Mouse (Mus musculus) embryonic facial prominence, embryonic 13.5 days (tissue): Measurements from ENCODE around the gene Hist1h2bf. TPM values are rescaled to one million over a fixed set of nuclear protein-coding genes. Genes with fewer than 3 reads are reported as not detected.
"Not testable (repeated sequence)": the region's sequence is repeated elsewhere in the genome, so short reads cannot be mapped to it uniquely, and the experiment has no call there.

Experiments used
- ATAC-seq: fragments of 200-750 bp; cut with Nextera tagmentation; 2 replicates; pipeline ENCODE4 v1.8.0; 2017; ENCODE audit warnings: low read depth; ENCODE audit not compliant: insufficient number of reproducible peaks, insufficient read depth, low FRiP score, low TSS enrichment
- H3K27ac ChIP-seq: fragments of 300-500 bp; sonication (generic); 2 replicates; pipeline ENCODE4 v1.5.1; 2015; ENCODE audit warnings: moderate library complexity, mild to moderate bottlenecking, inconsistent platforms
- H3K27me3 ChIP-seq: fragments of 300-500 bp; sonication (generic); 2 replicates; pipeline ENCODE4 v1.6.1; 2015; ENCODE audit warnings: mild to moderate bottlenecking, inconsistent platforms
- H3K36me3 ChIP-seq: fragments of 300-500 bp; sonication (generic); 2 replicates; pipeline ENCODE4 v1.6.1; 2015; ENCODE audit warnings: mild to moderate bottlenecking, inconsistent platforms
- H3K4me1 ChIP-seq: fragments of 300-500 bp; sonication (generic); 2 replicates; pipeline ENCODE4 v1.6.1; 2015; ENCODE audit warnings: inconsistent platforms
- H3K4me2 ChIP-seq: fragments of 300-500 bp; sonication (generic); 2 replicates; pipeline ENCODE4 v1.6.1; 2015; ENCODE audit warnings: moderate library complexity, mild to moderate bottlenecking, inconsistent platforms
- H3K4me3 ChIP-seq: fragments of 300-500 bp; sonication (generic); 2 replicates; pipeline ENCODE4 v1.5.1; 2015; ENCODE audit warnings: mild to moderate bottlenecking, inconsistent platforms
- H3K9ac ChIP-seq: fragments of 300-500 bp; sonication (generic); 2 replicates; pipeline ENCODE4 v1.6.1; 2015; ENCODE audit warnings: mild to moderate bottlenecking, inconsistent platforms
- H3K9me3 ChIP-seq: fragments of 300-500 bp; sonication (generic); 2 replicates; pipeline ENCODE4 v1.6.1; 2016; ENCODE audit warnings: inconsistent platforms
- WGBS: fragments of 180-500 bp; shearing (Covaris S2); methylation state at CpG from one replicate; pipeline ENCODE4 v1.1.7; 2015; ENCODE audit warnings: mixed read lengths; 5-methylcytosine and 5-hydroxymethylcytosine counted together
- polyA plus RNA-seq: library from polyadenylated mRNA; unstranded; fragments of >200 nt; fragmentation: Nextera tagmentation; extraction: Ambion mirVana; gene quantifications from 2 replicates; pipeline ENCODE4 v1.2.1, GENCODE M21; 2015

Gene Hist1h2bf
- polyA plus RNA-seq, 1 experiment from 2014 or later, result 13.4 TPM

- H3K9ac ChIP-seq, result peak overlapping the region; percentile 72
- peak overlapping the region; percentile 50 for H3K4me3 ChIP-seq
- no peaks in the 10 kb centered on the region for H3K36me3 ChIP-seq
- H3K27ac ChIP-seq, result peak overlapping the region; percentile 95
- peak overlapping the region; percentile 84 for H3K4me2 ChIP-seq
- ATAC-seq, result no peak
- WGBS, result 2% methylated on average over 22 of the region's 22 CpGs
- H3K9me3 ChIP-seq, result no peaks in the 10 kb centered on the region
- no peaks in the 10 kb centered on the region for H3K27me3 ChIP-seq
- H3K4me1 ChIP-seq, result peaks cover 29% of the 10 kb centered on the region
Observed at GRCm38 (mm10) chr13:23586099-23586939, 12.3 kb upstream of the Hist1h2bf start.

DNA sequence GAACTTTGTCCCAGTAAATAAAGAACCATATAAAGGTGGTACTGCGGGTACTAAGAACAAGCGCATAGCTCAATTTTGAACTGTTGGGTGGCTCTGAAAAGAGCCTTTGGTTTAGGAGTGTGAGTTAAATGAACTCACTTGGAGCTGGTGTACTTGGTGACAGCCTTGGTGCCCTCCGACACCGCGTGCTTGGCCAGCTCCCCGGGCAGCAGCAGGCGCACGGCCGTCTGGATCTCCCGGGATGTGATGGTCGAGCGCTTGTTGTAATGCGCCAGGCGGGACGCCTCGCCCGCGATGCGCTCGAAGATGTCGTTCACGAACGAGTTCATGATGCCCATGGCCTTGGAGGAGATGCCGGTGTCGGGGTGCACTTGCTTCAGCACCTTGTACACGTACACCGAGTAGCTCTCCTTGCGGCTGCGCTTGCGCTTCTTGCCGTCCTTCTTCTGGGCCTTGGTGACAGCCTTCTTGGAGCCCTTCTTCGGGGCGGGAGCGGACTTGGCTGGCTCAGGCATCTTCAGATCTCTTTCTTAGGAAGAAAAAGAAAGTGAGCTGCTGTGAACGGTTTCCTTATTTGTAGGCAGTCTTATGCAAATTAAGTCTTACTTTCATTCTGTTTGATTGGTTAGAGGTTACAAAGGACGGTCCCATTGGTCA is 11.6 kb upstream of the Hist1h2bf start:
- H3K4me3 ChIP-seq, result peak overlapping the region; percentile 50
- H3K36me3 ChIP-seq, H3K27me3 ChIP-seq, H3K9me3 ChIP-seq: not testable (repeated sequence)
- H3K4me1 ChIP-seq, result peaks cover 34% of the 10 kb centered on the region
- WGBS, result under 1% methylated on average over 34 of the region's 36 CpGs
- peak overlapping the region; percentile 98 for H3K27ac ChIP-seq
- peak overlapping the region; percentile 84 for H3K4me2 ChIP-seq
- peak overlapping the region; percentile 78 for H3K9ac ChIP-seq
- ATAC-seq, result peak; percentile 85

GRCm38 (mm10) chr13:23585029-23585441 is 11.0 kb upstream of the Hist1h2bf start:
- Histone ChIP-seq H3K9me3 (no peaks in the 10 kb centered on the region), H3K27me3 (no peaks in the 10 kb centered on the region), H3K36me3 (no peaks in the 10 kb centered on the region), H3K9ac (peak overlapping the region; percentile 78), H3K27ac (peak overlapping the region; percentile 98), H3K4me2 (peak overlapping the region; percentile 84), H3K4me1 (peaks cover 34% of the 10 kb centered on the region), H3K4me3 (peak overlapping the region; percentile 50)
- WGBS, result under 1% methylated on average over 21 of the region's 21 CpGs
- ATAC-seq, result no peak

- Histone ChIP-seq H3K4me3 (peak overlapping the region; percentile 50), H3K36me3 (no peaks in the 10 kb centered on the region), H3K9ac (peak overlapping the region; percentile 78), H3K4me2 (peak overlapping the region; percentile 84), H3K27me3 (no peaks in the 10 kb centered on the region), H3K4me1 (peaks cover 34% of the 10 kb centered on the region), H3K27ac (peak overlapping the region; percentile 98), H3K9me3 (no peaks in the 10 kb centered on the region)
- ATAC-seq, result no peak
Observed at GRCm38 (mm10) chr13:23584331-23584730, 10.3 kb upstream of the Hist1h2bf start.

DNA sequence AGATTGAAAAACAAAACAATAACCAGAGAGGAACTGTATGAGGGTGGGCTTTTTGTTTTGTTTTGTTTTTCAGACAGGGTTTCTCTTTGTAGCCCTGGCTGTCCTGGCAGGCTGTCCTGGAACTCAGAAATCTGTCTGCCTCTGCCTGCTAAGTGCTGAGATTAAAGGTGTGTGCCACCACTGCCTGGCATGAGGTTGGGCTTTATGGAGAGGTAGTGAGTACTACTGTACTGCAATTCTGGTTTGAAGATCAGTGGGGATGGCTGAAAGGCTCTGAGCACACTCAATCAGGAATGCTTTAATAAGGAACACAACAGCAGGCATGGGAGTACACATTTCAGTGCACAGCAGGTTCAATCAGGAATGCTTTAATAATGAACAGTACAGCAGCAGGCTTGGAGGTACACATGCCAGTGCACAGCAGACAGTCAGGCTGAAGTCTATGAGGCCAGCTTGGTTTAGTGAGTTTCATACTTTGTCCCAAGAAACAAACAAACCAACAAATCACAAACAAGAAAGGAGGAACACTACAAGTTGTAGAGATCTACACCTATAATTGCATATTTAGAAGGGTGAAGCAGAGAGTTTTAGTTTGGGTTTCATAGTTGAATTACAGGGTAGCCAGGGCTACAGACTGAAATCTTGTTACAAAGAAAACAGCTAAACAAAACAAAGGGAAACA is 9.5 kb upstream of the Hist1h2bf start:
- H3K27ac ChIP-seq, result peak overlapping the region; percentile 98
- no peaks in the 10 kb centered on the region for H3K36me3 ChIP-seq
- ATAC-seq, result no peak
- H3K9ac ChIP-seq, result peak overlapping the region; percentile 41; the same call in 1 of the 2 replicates
- peak overlapping the region; percentile 84 for H3K4me2 ChIP-seq
- H3K9me3 ChIP-seq, result no peaks in the 10 kb centered on the region
- H3K4me1 ChIP-seq, result peaks cover 34% of the 10 kb centered on the region
- H3K4me3 ChIP-seq, result no peak overlapping the region
- no peaks in the 10 kb centered on the region for H3K27me3 ChIP-seq

DNA sequence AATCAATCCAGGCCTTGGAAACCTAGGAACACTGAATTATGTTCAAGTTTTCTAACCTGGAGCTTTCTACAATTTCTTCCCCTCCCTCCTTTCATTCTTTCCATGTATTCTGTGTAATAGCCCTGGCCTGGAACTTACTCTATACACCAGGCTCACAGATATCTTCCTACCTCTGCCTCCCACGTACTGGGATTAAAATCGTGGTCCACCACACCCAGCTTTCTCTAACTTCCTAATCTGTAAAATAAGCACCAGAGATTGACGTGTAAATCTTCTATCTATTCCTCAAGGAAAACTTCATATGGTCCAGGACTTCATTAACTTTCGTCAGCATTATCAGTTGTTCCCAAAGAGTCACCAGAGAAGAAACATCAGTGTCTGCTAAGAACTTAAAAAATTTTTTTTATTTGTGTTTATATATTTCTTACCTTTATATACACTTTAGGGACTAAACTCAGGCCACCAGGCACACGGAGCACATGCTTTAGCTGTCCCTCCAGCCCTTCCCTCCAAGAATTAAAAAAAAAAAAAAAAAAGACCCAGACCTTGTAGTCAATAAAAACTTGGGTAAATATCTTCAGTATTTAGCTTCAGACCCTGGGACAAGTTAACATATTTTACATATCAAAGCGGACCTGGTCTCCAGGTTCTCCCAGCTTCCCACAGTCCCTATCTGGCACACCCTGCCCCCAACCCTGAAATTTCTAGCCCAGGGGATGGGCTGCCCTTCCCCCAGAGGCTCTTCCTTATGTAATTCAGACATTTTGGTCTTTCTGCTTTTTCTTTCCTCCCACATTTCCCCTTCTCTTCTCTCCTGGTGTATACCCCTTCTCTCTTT is 8.4 kb upstream of the Hist1h2bf start:
- H3K9ac ChIP-seq, result peak overlapping the region; percentile 80
- H3K27ac ChIP-seq, result peak overlapping the region; percentile 98
- H3K9me3 ChIP-seq, result no peaks in the 10 kb centered on the region
- no peak for ATAC-seq
- peak overlapping the region; percentile 84 for H3K4me2 ChIP-seq
- H3K4me3 ChIP-seq, result peak overlapping the region; percentile 59
- H3K36me3 ChIP-seq, result no peaks in the 10 kb centered on the region
- peaks cover 34% of the 10 kb centered on the region for H3K4me1 ChIP-seq
- H3K27me3 ChIP-seq, result no peaks in the 10 kb centered on the region
- WGBS, result 4% methylated on average over 6 of the region's 6 CpGs

DNA sequence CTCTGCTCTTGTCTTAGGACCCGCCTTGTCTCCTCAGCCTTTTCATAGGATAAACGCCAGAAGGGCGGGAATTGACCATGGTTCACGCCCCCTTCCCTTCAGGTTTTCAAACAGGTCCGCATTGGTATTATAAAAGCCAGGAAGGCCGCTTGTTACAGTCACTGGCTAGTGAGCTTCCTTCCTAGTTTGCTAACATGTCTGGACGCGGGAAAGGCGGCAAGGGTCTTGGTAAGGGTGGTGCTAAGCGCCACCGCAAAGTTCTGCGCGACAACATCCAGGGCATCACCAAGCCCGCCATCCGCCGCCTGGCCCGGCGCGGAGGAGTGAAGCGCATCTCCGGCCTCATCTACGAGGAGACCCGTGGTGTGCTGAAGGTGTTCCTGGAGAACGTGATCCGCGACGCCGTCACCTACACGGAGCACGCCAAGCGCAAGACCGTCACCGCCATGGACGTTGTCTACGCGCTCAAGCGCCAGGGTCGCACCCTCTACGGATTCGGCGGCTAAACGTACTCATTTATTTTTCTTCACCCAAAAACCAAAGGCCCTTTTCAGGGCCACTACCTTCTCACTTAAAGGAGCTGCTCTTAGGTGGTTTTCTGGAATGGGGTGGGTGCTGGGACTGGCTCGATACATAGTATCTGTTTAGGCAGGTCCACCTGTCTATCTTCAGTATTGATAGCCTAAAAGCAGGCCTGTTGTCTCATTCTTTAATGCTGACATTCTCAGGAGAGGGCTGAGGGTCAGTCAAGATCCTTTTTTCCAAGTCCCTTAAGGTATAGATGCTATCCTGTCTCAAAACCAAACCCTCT is 7.6 kb upstream of the Hist1h2bf start, which contains the start of gene Hist1h4d:
Gene Hist1h4d, plus strand, starts transcription at position 191 of the 811 bp plus-strand sequence.
- WGBS, result under 1% methylated on average over 43 of the region's 43 CpGs
- H3K4me2 ChIP-seq, result peak within 1 kb of the TSS; percentile 84
- peak; percentile 88 for ATAC-seq
- H3K27me3 ChIP-seq, result no peaks in the 10 kb centered on the region
- peaks cover 38% of the 10 kb centered on the region for H3K4me1 ChIP-seq
- peak within 1 kb of the TSS; percentile 59 for H3K4me3 ChIP-seq
- peak within 1 kb of the TSS; percentile 98 for H3K27ac ChIP-seq
- peak within 1 kb of the TSS; percentile 80 for H3K9ac ChIP-seq
- no peaks in the 10 kb centered on the region for H3K36me3 ChIP-seq
- no peaks in the 10 kb centered on the region for H3K9me3 ChIP-seq

DNA sequence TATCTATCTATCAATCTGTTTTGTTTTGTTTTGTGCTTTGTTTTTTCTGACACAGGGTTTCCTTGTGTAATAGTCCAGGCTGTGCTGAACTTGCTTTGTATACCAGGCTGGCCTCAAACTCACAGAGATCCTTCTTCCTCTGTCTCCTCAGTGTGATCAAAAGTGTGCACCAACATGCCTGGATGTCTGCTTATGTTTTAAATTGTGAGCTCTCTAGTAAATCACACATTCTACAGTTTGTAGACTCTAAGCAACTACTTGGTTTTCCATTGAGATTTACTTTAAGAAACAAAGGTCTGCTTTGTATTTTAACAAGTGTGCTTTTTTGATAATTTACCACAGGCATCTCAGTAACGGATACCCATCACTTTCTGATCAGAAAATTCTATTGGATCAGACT is 3.8 kb upstream of the Hist1h2bf start:
- WGBS, result 83% methylated on average over 1 of the region's 1 CpGs
- no peak overlapping the region for H3K9ac ChIP-seq
- peak overlapping the region; percentile 64; the same call in 1 of the 2 replicates for H3K27ac ChIP-seq
- no peaks in the 10 kb centered on the region for H3K9me3 ChIP-seq
- H3K27me3 ChIP-seq, result no peaks in the 10 kb centered on the region
- ATAC-seq, result no peak
- no peaks in the 10 kb centered on the region for H3K36me3 ChIP-seq
- H3K4me1 ChIP-seq, result peaks cover 31% of the 10 kb centered on the region
- no peak overlapping the region for H3K4me3 ChIP-seq
- H3K4me2 ChIP-seq, result no peak overlapping the region

GRCm38 (mm10) chr13:23576906-23577639 is 3.1 kb upstream of the Hist1h2bf start:
- Histone ChIP-seq H3K4me1 (peaks cover 23% of the 10 kb centered on the region), H3K27ac (peak overlapping the region; percentile 92), H3K9me3 (no peaks in the 10 kb centered on the region), H3K4me2 (peak overlapping the region; percentile 75), H3K9ac (peak overlapping the region; percentile 85), H3K4me3 (peak overlapping the region; percentile 50), H3K36me3 (no peaks in the 10 kb centered on the region), H3K27me3 (no peaks in the 10 kb centered on the region)
- ATAC-seq, result no peak
- 33% methylated on average over 6 of the region's 6 CpGs for WGBS

DNA sequence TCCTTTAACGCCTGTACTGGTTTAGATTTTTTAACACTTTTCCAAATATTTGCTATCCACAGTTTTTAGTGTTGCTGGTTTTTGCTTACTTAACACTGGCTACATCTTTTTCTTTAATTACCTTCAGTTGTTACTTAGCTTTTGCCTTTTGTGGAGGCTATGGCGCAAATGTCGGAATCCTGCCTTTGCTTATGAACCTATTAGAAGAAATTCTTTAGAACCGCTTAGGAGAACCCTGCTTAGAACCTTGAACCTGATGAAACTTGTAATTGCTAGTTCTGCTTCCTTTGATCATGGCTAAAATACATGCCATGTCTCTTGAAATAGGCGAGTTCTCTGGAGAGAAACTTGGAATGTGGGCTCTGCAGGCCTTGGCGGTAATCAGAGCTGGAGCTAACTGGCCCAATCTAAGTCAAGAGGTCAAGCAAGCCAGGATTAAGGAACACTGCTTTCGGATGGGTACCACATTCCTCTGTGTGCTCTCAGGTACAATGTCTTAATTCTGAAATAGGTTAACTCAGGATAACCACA is 2.4 kb upstream of the Hist1h2bf start:
- Histone ChIP-seq H3K9me3 (no peaks in the 10 kb centered on the region), H3K9ac (peak overlapping the region; percentile 85), H3K36me3 (no peaks in the 10 kb centered on the region), H3K27me3 (no peaks in the 10 kb centered on the region), H3K4me1 (peaks cover 20% of the 10 kb centered on the region), H3K4me2 (peak overlapping the region; percentile 75), H3K27ac (peak overlapping the region; percentile 92), H3K4me3 (peak overlapping the region; percentile 50)
- 4% methylated on average over 7 of the region's 7 CpGs for WGBS
- ATAC-seq, result no peak
